Mouse (Mus musculus): Measurements from ENCODE around the gene Asb6. TPM values are rescaled to one million over a fixed set of nuclear protein-coding genes. Genes with fewer than 3 reads are reported as not detected.

The Asb6 gene
- polyA plus RNA-seq, 1 experiment from 2014 or later = 25.9 TPM

DNA sequence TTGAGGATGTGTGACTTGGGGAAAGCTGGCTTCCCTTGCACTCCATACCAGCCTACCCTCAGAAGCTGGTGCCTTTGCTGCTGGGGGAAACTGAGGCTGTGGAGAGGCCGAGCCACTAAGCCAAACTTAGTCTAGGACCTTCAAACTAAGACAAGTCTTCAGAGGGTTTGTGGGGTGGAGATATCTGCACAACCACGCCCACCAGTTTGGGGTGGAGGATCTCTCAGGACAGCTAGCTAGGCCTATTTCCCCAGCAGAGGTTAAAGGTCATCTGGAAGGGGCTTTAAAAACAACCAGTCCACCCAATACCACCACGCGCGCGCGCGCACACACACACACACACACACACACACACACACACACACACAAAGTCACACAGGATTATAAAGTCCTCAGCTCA, 16.1 kb upstream of the Asb6 start:
- H3K4me2 ChIP-seq (ENCODE audit: low read length) = peak overlapping the region; percentile 82
- H3K4me1 ChIP-seq (replicated peaks; ENCODE audit: control insufficient read depth, insufficient read depth, low read length) = 0 out of 2 replicates have a peak, but pooled peaks cover 5% of the 10 kb centered on the region
- peak overlapping the region; percentile 56 for H3K4me3 ChIP-seq (ENCODE audit: low read depth, low read length)

GRCm38 (mm10) chr2:30845152-30846070, 15.3 kb upstream of the Asb6 start:
- H3K4me3 ChIP-seq (ENCODE audit: low read depth, low read length) = peak overlapping the region; percentile 56
- H3K4me2 ChIP-seq (ENCODE audit: low read length) = peak overlapping the region; percentile 82
- H3K27ac ChIP-seq (ENCODE audit: low read depth) = no peak overlapping the region
- H3K27me3 ChIP-seq (replicated peaks; ENCODE audit: control insufficient read depth, insufficient read depth, low read length) = peaks cover 32% of the 10 kb centered on the region
- DNase-seq (ENCODE audit: low spot score) (no peak), ATAC-seq (replicated peaks; ENCODE audit: low FRiP score, low TSS enrichment, low read depth) (0 out of 2 replicates have a peak, but pooled peaks have one; percentile 40)
- H3K9me3 ChIP-seq (ENCODE audit: control insufficient read depth, low read length) = no peaks in the 10 kb centered on the region
- H3K36me3 ChIP-seq (ENCODE audit: control insufficient read depth, insufficient read depth, low read length) = no peaks in the 10 kb centered on the region
- peak overlapping the region; percentile 58 for H3K9ac ChIP-seq (ENCODE audit: low read length)
- 1% methylated on average over 80 of the region's 80 CpGs for WGBS
- H3K4me1 ChIP-seq (replicated peaks; ENCODE audit: control insufficient read depth, insufficient read depth, low read length) = 0 out of 2 replicates have a peak, but pooled peaks cover 5% of the 10 kb centered on the region

More for the DNA sequence above, 16.1 kb upstream of the Asb6 start:
- H3K27ac ChIP-seq (ENCODE audit: low read depth) = no peak overlapping the region
- no peaks in the 10 kb centered on the region for H3K9me3 ChIP-seq (ENCODE audit: control insufficient read depth, low read length)
- peaks cover 32% of the 10 kb centered on the region for H3K27me3 ChIP-seq (replicated peaks; ENCODE audit: control insufficient read depth, insufficient read depth, low read length)
- DNase-seq (ENCODE audit: low spot score) (no peak), ATAC-seq (replicated peaks; ENCODE audit: low FRiP score, low TSS enrichment, low read depth) (no peak)
- H3K36me3 ChIP-seq (ENCODE audit: control insufficient read depth, insufficient read depth, low read length) = no peaks in the 10 kb centered on the region
- WGBS = 65% methylated on average over 8 of the region's 8 CpGs
- H3K9ac ChIP-seq (ENCODE audit: low read length) = no peak overlapping the region; the same call in 1 of the 2 replicates

- no peak for ATAC-seq (replicated peaks; ENCODE audit: low FRiP score, low TSS enrichment, low read depth)
- Histone ChIP-seq H3K9me3 (ENCODE audit: control insufficient read depth, low read length) (no peaks in the 10 kb centered on the region), H3K4me3 (ENCODE audit: low read depth, low read length) (no peak overlapping the region), H3K4me2 (ENCODE audit: low read length) (no peak overlapping the region), H3K27me3 (replicated peaks; ENCODE audit: control insufficient read depth, insufficient read depth, low read length) (peaks cover 32% of the 10 kb centered on the region), H3K4me1 (replicated peaks; ENCODE audit: control insufficient read depth, insufficient read depth, low read length) (0 out of 2 replicates have a peak, but pooled peaks cover 5% of the 10 kb centered on the region), H3K27ac (ENCODE audit: low read depth) (no peak overlapping the region), H3K36me3 (ENCODE audit: control insufficient read depth, insufficient read depth, low read length) (no peaks in the 10 kb centered on the region), H3K9ac (ENCODE audit: low read length) (no peak overlapping the region)
- 39% methylated on average over 10 of the region's 10 CpGs for WGBS
- no peak for DNase-seq (ENCODE audit: low spot score)
Measured at GRCm38 (mm10) chr2:30842615-30843014, 12.5 kb upstream of the Asb6 start.

DNA sequence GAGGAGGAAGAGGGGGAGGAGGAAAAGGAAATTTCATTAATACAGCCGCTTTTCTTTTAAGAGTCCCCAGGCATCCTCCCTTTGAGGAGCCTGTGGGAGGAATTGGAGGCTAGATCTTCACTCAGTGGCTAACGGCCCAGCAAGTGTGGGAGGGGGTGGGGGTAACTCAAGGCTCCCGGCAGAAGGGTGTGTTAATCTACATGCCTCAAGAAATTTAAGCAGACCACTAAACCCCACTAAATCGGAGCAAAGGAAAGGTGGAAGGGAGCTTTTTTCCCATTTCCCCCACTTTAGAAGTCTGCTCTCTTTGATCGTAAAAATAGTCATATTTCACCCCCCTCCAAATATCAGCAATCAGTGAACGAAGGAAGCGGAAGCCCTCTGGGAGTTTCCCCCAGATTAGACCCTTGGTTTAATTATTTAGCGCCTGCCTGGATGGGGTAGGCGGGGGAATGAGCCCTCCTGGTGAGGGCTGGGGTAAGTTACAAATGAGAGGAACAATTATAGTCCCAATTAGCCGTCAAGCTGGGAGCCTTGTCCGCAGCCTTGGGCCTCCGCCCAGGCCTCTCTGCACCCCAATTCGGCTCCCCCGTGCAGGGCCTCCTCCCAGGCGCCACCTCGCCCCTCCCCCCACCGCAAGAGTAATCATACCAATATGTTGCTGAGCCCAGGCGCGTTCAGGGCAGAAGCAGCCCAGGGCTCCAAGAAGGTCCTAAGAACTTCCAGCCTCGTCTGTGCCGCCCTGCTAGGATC, 6.3 kb upstream of the Asb6 start:
- DNase-seq (ENCODE audit: low spot score) (no peak), ATAC-seq (replicated peaks; ENCODE audit: low FRiP score, low TSS enrichment, low read depth) (no peak)
- Histone ChIP-seq H3K36me3 (ENCODE audit: control insufficient read depth, insufficient read depth, low read length) (no peaks in the 10 kb centered on the region), H3K9me3 (ENCODE audit: control insufficient read depth, low read length) (no peaks in the 10 kb centered on the region), H3K9ac (ENCODE audit: low read length) (no peak overlapping the region), H3K4me2 (ENCODE audit: low read length) (peak overlapping the region; percentile 23), H3K4me1 (replicated peaks; ENCODE audit: control insufficient read depth, insufficient read depth, low read length) (no peaks in the 10 kb centered on the region; the same call in 1 of the 2 replicates), H3K27me3 (replicated peaks; ENCODE audit: control insufficient read depth, insufficient read depth, low read length) (no peaks in the 10 kb centered on the region), H3K27ac (ENCODE audit: low read depth) (no peak overlapping the region), H3K4me3 (ENCODE audit: low read depth, low read length) (no peak overlapping the region)
- WGBS = 13% methylated on average over 21 of the region's 21 CpGs

GRCm38 (mm10) chr2:30834373-30835022, 4.4 kb upstream of the Asb6 start, which contains the start of gene Prrx2:
Prrx2 (plus strand) TSS chr2:30834972.
- DNase-seq (ENCODE audit: low spot score) (no peak), ATAC-seq (replicated peaks; ENCODE audit: low FRiP score, low TSS enrichment, low read depth) (no peak)
- Histone ChIP-seq H3K4me3 (ENCODE audit: low read depth, low read length) (no peak within 1 kb of the TSS), H3K4me2 (ENCODE audit: low read length) (no peak within 1 kb of the TSS), H3K9ac (ENCODE audit: low read length) (no peak within 1 kb of the TSS), H3K4me1 (replicated peaks; ENCODE audit: control insufficient read depth, insufficient read depth, low read length) (no peaks in the 10 kb centered on the region; the same call in 1 of the 2 replicates), H3K9me3 (ENCODE audit: control insufficient read depth, low read length) (no peaks in the 10 kb centered on the region), H3K27ac (ENCODE audit: low read depth) (no peak within 1 kb of the TSS), H3K36me3 (ENCODE audit: control insufficient read depth, insufficient read depth, low read length) (no peaks in the 10 kb centered on the region), H3K27me3 (replicated peaks; ENCODE audit: control insufficient read depth, insufficient read depth, low read length) (no peaks in the 10 kb centered on the region)
- 70% methylated on average over 6 of the region's 10 CpGs for WGBS

- H3K4me3 ChIP-seq (ENCODE audit: low read depth, low read length) = no peak overlapping the region
- H3K36me3 ChIP-seq (ENCODE audit: control insufficient read depth, insufficient read depth, low read length) = no peaks in the 10 kb centered on the region
- H3K4me2 ChIP-seq (ENCODE audit: low read length) = no peak overlapping the region
- WGBS = 42% methylated on average over 5 of the region's 5 CpGs
- no peak overlapping the region for H3K27ac ChIP-seq (ENCODE audit: low read depth)
- no peak for DNase-seq (ENCODE audit: low spot score)
- no peaks in the 10 kb centered on the region; the same call in 1 of the 2 replicates for H3K4me1 ChIP-seq (replicated peaks; ENCODE audit: control insufficient read depth, insufficient read depth, low read length)
- no peak for ATAC-seq (replicated peaks; ENCODE audit: low FRiP score, low TSS enrichment, low read depth)
- no peak overlapping the region for H3K9ac ChIP-seq (ENCODE audit: low read length)
- H3K9me3 ChIP-seq (ENCODE audit: control insufficient read depth, low read length) = no peaks in the 10 kb centered on the region
- H3K27me3 ChIP-seq (replicated peaks; ENCODE audit: control insufficient read depth, insufficient read depth, low read length) = no peaks in the 10 kb centered on the region
Measured at GRCm38 (mm10) chr2:30833644-30834043, 3.5 kb upstream of the Asb6 start.

GRCm38 (mm10) chr2:30829315-30829714, 818 bp downstream of the Asb6 start:
- no peak overlapping the region for H3K27ac ChIP-seq (ENCODE audit: low read depth)
- peaks cover 23% of the 10 kb centered on the region for H3K36me3 ChIP-seq (ENCODE audit: control insufficient read depth, insufficient read depth, low read length)
- no peak overlapping the region for H3K4me3 ChIP-seq (ENCODE audit: low read depth, low read length)
- WGBS = 36% methylated on average over 5 of the region's 5 CpGs
- H3K4me2 ChIP-seq (ENCODE audit: low read length) = no peak overlapping the region
- no peak for DNase-seq (ENCODE audit: low spot score)
- no peak for ATAC-seq (replicated peaks; ENCODE audit: low FRiP score, low TSS enrichment, low read depth)
- peaks cover 9% of the 10 kb centered on the region for H3K4me1 ChIP-seq (replicated peaks; ENCODE audit: control insufficient read depth, insufficient read depth, low read length)
- H3K27me3 ChIP-seq (replicated peaks; ENCODE audit: control insufficient read depth, insufficient read depth, low read length) = no peaks in the 10 kb centered on the region
- no peak overlapping the region for H3K9ac ChIP-seq (ENCODE audit: low read length)
- no peaks in the 10 kb centered on the region for H3K9me3 ChIP-seq (ENCODE audit: control insufficient read depth, low read length)
